Mouse (Mus musculus) cortical plate, adult 2 months (tissue): ENCODE data around the gene Oxsm.

Experiments used
- CTCF ChIP-seq: fragments of 200-500 bp; IDR thresholded peaks from 2 replicates; pipeline ENCODE4 v1.5.1; 2011; ENCODE audit warnings: mild to moderate bottlenecking, control low read depth, low read length; ENCODE audit not compliant: insufficient read depth; ENCODE audit errors: extremely low read depth
- POLR2A ChIP-seq: fragments of 200-500 bp; IDR thresholded peaks from 2 replicates; pipeline ENCODE4 v1.6.1; 2011; ENCODE audit warnings: mild to moderate bottlenecking, low read length, control low read depth; ENCODE audit not compliant: insufficient read depth; ENCODE audit errors: extremely low read depth

DNA sequence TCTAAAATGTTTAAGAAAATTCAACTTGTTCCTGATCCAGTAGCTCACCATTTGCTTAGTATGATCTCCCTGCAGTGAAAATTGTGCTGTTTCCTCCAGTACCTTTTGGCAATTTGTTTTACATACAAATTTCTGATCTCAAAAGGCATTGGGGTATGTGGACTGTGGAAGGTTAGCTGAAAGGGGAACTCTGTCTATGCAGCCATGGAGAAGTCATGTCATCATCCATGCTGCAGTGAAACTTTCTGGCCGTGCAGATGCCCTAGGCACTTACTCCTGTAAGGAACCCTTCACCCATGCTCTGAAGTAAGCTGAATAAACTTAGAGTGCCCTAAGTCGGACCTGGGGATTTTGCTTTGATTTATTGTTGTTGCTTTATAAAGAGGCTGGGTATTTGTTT, 5.2 kb downstream of the Oxsm start:
- TF ChIP-seq CTCF = no peak
- TF ChIP-seq POLR2A = no peak
